Mouse (Mus musculus): ENCODE data around the gene Galnt9.

The Galnt9 gene

DNA sequence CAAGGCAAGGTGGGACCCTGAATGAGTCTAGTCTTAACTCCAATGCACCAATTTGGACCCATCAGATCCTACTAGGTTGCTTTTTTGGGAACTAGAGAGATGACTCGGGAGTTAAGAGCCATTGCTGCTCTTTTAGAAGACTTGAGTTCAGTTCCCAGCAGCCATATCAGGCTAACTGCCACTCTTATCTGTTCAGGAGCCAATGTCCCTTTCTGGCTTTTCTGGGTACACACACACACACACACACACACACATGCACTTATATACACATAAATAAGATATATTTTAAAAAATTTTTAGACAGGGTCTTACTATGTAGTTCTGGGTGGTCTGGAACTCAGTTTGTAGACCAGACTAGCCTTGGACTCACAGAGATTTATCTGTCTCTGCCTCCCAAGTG lies 9.8 kb upstream of the Galnt9 start:
- no peak for DNase-seq (ENCODE audit: extremely low spot score, low read depth, low spot score)

DNA sequence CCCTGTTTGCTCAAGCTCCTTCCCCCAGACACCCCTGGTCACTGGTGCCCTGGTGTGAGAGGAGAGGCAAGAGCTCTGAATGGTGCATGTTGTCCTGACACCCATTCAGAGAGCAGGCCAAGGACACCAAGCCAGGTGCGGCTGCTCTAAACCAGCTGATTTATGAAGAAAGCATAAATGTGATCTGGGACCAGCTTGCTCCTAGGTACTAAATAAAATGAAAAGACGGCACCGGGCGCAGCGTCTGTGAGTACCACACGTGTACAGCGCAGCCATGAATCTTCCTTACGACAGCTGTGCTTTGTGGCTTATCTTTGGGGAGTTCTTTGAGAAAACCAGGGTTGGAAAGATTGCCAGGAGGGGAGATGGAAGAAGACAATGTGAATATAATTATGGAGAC lies 8.2 kb upstream of the Galnt9 start:
- no peak for DNase-seq (ENCODE audit: extremely low spot score, low read depth, low spot score)

DNA sequence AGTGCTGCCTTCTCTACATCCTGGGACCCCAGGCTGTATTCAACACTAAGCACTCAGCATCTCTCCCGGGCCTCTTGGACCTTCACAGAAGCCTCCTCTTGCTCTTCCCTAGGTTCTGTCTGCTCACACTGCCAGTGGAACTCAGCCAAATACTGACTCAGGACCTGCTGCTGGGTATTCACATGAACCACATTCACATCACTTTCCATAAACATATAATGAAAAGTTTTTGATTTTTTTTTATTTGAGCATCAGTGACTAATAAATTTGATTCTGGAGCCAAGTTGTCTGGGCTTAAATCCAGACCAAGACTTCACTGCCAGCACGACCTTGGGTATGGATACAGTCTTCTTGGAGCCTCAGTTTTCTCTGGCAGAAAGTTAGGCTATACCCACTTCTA lies 3.2 kb upstream of the Galnt9 start:
- no peak for DNase-seq (ENCODE audit: extremely low spot score, low read depth, low spot score)

DNA sequence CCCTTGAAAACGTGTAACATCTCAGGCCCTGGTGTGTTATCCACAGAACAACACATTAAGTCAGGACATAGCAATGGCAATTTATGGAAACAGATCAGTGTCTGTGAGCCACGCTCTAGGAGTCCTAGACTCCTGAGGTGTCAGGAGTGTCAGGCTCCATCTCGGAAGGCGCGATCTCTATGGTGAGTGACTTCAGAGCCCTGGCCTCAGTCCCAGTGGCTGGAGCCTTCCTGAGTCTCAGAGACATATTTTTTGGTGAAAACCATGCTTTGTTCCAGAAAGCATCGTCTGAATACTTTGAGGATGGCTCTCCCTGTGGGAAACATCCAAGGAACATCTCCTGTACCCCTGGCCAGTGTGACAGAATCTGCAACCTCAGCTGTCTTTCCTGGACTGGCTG lies 2.7 kb upstream of the Galnt9 start:
- no peak for DNase-seq (ENCODE audit: extremely low spot score, low read depth, low spot score)

DNA sequence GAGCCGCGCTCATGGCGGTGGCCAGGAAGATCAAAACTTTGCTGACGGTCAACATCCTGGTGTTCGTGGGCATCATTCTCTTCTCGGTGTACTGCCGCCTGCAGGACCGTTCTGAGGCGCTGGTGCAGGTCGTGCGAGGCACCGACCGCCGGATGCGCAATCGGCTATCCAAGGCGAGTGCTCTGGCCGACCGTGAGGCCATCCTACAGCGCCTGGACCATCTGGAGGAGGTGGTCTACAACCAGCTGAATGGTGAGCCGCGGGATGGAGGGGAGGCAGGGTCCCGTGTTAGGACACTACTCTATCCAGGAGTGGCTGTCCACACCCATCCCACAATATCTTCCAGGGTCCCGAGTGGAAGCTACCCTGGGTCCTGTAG lies 525 bp downstream of the Galnt9 start:
- no peak for DNase-seq (ENCODE audit: extremely low spot score, low read depth, low spot score)

DNA sequence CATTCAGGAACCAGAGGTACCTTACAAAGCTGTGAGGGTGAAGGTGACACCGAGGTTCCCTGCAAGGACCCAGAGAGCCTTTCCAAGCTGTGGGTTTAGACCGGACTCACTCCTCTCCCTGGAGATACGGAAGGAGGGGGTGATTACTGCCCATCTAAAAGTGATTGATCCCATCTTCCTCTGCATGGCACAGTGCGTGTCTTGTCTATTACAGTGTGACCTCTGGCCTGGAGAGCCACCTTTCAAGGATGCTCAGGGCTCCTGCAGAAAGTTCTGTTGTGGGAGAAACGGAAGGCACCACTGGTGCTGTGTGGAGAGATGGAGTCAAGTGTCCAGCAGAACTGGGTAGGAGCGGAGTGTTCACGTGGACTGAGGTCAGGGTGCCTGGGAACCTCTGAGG lies 1.2 kb downstream of the Galnt9 start:
- no peak for DNase-seq (ENCODE audit: extremely low spot score, low read depth, low spot score)

DNA sequence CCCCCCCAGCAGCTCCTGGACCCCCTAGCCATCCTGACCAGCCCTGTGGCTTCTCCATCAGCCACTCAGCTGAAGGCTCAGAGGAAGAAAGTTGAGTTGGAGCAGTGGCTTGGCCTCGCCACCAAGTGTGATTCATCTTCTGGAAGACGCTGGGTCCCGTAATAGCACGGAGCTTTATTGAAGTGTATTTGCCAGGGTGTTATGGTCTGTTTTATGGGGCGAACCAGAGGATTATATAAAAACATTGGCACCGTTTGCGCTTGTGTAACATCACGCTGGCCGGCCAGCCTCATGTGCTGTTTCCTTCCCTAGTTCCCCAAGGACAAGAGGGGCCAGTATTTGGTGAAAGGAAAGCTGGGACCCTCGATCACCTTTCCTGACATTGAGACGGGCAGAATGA lies 2.0 kb downstream of the Galnt9 start:
- DNase-seq (ENCODE audit: extremely low spot score, low read depth, low spot score), result no peak

DNA sequence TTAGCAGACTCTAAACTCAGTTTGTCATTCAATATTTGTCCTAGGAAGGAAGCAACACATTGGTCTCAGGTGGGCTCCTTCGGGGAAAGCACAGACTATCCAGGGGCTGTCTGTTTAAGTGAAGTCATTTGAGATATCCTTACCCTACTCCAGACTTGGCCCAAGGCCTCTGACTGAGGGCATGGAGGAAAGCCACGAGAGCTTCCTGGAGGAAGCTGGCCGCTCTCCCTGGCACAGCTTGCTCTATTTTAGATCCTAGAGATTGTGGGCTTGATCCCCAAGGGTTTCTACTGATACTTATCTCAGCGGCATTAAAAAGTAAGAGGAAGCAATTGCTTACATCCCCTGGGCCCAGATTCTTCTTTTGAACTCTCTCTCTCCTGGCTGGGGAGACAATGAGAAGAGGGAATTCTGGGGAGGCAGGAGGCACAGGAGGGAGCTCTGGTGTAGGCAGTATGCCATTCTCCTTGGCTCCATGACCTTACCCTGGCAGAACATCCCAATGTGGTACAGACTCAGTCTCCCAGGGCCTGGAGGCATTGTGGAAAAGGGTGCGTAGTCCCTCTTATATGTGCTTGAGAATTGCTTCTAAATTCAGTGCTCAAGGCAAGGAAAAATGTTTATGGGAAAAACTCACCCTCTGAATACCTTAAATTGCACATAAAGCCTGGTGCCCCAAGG lies 2.7 kb downstream of the Galnt9 start:
- no peak for DNase-seq (ENCODE audit: extremely low spot score, low read depth, low spot score)

DNA sequence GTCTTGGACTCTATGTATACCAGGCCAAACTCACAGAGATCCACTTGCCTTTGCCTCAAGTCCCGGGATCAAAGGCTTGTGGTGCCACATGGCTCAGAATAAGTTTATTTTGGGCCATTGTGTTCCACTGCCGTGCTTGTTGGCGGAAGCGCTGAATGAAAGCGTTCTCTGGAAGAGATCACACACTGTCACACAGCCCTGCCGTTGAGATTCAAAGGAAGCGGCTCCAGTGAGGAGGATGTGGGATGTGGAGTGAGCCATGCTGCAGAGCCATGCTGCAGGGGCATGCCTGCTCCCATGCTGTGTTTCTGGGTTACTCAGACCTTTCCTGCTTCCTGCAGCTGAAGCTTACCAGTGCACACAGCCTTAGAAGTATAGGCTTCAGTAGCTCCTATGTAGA lies 4.3 kb downstream of the Galnt9 start:
- DNase-seq (ENCODE audit: extremely low spot score, low read depth, low spot score), result no peak

DNA sequence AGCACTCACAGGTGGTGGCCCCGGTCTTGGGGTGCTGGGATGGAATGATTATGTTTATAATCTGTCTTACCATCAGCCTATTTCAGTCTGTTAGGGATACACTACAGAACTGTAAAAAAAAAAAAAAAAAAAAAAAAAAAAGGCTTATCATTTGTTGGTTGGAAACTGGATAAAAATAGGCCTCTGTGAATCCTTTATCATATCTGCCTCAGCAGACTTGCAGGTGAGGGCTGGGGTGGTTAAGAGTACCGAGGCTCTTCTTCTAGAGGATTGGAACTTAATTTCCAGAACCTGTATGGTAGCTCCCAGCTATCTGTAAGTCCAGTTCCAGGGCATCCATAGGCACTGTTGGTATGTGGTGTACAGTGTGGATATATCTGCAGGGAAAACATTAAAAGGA lies 6.0 kb downstream of the Galnt9 start:
- no peak for DNase-seq (ENCODE audit: extremely low spot score, low read depth, low spot score)

DNA sequence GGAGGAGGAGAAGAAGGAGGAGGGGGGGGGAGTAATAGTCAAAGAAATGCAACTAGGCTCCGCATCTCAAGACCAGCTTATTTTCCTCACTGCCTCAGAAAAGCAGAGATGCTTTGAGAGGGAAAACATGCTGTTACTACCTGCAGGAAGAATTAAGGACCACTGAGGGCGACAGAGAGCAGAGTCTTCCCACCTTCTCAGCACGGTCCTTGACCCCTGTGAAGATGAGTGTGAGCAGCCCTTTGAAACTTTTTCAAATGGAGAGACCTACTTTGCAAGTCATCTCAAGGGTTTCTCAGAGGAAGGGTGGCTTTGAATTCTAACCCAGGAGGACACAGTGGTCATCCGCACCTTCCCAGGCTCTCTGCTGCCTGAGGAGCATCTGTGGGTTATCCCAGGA lies 6.7 kb downstream of the Galnt9 start:
- DNase-seq (ENCODE audit: extremely low spot score, low read depth, low spot score), result no peak

DNA sequence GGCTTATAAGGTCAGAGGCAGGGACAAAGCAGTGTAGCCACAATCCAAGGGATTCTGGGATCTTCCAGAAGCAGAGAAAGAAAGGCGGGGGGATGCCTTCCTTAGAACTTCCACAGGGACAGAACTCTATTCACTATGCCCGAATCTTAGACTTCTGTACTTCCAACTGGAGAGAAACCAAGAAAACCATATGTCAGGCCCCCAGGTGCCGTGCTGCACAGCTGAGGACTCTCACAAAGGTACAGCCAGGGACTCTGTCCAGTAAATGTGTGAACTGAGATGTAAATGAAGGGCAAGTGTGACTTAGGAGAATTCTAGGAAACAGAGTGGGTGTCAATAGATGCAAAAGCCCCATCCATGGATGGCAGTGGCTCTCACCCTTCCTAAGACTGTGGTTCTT lies 7.8 kb downstream of the Galnt9 start:
- no peak for DNase-seq (ENCODE audit: extremely low spot score, low read depth, low spot score)

DNA sequence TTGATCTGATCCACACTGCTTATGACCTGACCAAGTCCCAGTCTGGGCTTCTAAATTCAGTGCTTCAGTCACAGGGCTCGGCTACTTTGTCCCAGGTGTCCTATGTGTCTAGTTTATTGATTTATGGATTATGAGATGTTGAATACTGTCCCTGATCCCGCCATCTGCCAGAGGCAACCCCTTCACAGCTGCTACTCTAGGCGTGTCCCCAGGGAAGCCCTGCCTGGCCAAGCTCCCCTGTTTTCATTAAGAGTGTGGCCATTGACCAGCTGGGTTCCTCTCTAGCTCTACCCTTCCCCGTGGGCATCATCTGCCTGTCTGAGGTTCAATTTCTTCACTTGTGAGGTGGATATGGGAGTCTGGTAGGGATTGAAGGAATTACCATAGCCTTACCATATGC lies 9.2 kb downstream of the Galnt9 start:
- no peak for DNase-seq (ENCODE audit: extremely low spot score, low read depth, low spot score)

DNA sequence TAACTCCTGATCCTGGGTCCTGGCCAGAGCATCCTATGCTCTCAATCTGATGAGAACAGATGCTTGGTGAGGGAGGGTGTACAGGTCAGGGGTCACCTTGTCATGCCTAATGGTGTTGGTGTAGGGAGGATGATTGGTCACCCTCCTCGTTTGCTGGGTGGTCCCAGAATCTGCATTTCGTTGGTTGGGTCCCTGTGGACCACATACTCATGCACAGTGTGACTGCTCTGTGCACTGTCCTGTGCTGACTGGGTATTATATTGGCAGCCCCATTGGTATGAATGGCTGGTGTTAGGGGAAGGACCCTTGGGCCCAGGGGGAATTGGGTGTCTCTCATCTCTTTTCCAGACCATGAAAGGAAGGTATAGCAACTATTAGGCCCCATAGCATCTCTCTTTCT lies 11.0 kb downstream of the Galnt9 start:
- no peak for DNase-seq (ENCODE audit: extremely low spot score, low read depth, low spot score)

DNA sequence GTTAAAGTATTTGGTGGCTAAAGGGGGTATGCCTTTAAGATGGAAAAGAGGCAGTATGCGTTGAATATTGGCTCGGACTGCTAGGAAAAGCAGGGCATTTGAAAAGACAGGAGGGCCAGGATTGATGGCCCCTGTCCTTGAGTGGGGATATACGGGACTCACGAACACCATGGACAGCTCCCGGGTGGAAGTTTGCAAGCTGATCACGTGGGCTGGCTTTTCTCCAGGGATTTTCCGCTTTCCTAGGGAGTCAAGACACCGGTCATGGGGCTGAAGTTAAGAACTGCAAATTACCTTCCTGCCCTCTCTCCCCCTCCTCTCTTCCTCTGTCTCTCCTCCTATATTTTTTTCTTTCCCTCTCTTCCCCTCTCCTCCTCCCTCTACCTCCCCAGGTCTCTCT lies 14.2 kb downstream of the Galnt9 start:
- DNase-seq (ENCODE audit: extremely low spot score, low read depth, low spot score), result peak; percentile 26

DNA sequence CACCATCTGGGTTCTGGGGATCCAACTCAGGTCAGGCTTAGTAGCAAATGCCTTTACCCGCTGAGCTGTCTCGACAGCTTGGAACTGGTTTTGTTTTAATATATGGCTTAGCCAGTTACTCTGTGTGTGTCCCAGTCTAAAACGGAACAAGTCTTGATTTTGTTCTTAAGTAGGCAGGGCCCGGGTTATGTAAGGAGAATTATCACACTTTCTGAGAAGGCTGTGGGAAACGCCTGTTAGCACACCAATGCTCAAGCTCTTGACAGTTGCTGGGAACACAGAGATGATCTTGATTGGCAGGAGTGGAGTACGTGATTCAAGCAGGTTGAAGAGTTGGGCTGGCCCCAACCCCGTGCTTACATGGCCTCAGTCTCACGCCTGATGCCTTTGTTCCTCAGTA lies 15.5 kb downstream of the Galnt9 start:
- no peak for DNase-seq (ENCODE audit: extremely low spot score, low read depth, low spot score)

DNA sequence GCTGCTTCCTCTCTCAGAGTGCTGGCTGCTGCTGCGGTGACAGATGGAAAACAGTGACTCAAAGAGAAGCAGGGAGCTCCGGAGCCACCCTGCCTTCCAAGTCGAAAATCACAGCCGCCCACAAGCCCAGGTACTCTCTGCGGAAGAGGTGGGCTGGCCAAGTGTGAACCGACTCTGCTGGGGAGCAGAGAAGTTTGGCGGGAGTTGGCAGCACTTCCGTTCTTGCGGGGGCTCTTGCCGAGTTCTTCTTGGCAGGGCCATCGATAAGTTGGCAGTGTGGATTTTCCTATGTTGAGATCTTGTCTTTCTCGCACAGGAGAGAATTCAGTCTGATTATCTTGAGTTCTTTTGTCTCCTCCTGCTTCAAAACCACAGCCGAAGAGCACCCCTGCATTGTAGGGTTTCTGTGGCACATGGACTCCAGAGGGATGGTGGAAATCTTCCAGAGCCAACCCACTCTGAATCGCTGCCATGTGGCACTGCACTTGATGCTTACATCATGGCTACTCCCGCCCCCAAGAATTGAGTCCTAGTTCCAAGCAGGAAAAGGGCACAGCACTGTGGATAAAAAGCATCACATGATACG lies 18.7 kb downstream of the Galnt9 start:
- no peak for DNase-seq (ENCODE audit: extremely low spot score, low read depth, low spot score)

DNA sequence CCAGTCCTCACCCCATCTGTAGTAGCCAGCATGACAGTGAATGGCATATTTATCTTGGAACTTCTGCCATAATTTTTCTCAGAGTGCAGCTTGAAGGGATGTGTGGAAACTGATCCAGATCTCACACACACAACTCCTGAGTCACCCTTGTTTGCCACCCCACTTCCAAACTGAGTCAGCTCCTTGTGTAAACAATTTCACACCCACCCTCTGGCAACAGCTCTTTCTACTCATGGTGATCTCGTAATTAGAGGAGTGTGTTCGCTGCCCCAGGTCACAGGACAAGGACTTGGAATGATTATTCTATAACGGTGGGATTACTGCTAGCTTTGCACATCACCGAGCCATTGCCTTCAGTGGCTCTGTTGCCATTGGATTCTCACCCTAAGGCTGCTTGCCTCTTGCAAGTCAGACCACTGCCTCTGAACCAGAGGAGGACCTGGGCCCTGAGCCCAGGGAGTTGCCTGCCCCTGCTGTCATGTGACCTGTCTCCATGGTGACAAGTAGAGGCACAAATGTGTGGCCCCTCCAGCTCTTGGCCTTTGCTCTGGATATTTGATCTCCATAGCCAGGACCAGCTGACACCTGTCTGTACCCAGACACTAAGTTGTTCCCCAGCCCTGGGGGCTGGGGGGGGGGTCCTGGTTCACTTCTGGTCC lies 21.0 kb downstream of the Galnt9 start:
- no peak for DNase-seq (ENCODE audit: extremely low spot score, low read depth, low spot score)

DNA sequence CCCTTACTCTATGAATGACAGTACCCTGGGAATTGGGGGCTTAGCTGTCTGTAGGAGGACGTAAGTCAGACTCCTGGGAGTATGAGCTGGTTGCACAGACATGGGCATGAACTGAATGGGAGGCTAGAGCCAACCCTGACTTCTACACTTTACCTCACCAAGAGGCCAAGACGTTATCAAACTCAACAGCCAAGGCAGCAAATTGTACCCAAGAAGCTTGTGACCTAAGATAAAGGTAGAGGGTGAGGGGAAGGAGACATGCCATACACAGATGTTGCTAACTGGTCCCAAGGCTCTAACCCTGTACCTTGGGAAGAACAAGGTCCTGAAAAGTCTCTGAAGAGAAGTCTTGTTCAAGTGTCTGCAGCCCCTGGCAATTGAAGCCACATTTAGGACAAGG lies 23.4 kb downstream of the Galnt9 start:
- DNase-seq (ENCODE audit: extremely low spot score, low read depth, low spot score), result no peak

DNA sequence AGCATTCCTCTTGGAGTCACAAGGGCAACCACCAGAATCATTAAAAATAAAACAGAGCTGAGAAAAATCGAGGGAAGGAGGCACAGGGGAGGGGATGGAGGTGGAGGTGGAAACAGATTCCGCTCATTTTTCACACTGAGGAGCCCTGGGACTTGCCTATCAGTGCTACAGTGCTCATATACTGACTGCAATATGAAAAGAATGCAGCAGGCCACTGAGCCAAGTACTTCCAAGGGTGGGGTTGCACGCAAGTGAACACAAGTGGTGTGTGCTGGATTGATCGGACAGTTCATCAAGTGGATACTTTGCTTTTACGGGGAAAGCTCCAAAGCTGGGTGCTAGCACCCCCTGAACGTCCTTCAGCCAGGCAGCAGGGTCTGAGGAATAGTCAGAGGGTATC lies 30.7 kb downstream of the Galnt9 start:
- no peak for DNase-seq (ENCODE audit: extremely low spot score, low read depth, low spot score)

DNA sequence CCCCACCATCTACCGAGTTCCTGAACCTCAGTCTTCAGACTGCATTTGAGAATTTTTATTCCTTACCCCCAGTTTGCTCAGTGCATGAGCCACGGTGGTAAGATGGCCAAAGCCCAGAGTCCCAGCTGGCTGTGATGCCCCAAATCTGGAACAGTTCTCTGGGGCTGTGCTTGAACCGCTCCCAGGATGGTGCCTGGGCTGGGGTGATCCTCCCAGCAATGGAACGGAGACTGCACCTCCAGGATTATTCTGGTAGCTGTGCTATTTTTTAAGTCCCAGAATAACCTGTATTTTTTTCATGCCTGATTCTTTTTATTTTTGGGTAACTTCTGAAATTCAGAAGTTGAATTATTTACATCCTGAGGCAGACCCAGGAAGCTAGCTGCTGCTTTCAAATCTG lies 35.1 kb downstream of the Galnt9 start:
- DNase-seq (ENCODE audit: extremely low spot score, low read depth, low spot score), result no peak

DNA sequence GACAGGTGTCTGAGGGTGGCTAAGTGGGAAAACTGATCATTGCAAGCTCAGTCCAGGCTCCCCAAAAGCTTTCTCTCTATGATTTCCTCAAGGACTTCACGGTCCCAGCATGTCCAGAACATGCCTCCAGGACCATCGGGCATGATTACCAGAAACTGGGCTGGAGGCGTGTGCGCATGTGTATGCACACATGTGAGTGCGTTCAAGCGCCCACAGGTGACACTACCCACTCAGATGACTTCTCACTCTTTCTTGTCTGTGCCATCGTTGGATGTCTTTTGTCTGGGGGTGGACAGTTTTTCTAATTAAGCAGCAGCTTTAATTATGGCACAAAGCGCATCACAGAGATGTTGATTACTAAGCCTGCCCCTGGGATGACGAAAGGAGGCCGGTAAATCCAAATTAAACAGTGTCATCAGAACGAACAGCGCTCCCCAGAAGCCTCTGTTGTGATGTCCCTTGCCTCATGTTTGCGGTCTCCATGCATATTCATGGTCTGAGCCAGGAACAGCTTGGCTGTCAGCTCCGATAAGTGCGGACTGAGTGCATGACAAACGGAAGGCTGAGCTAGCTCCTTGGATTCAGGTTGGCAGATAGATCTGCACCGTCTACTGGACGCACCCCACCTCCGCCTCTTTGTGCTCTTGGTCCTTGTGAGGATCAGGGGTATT lies 36.5 kb downstream of the Galnt9 start:
- no peak for DNase-seq (ENCODE audit: extremely low spot score, low read depth, low spot score)
